Mouse (Mus musculus) cortical plate, adult 2 months (tissue): ENCODE measurements at regions not wholly inside any gene's neighbourhood (a gene's known extent, or its start where the extent isn't known, plus 50 kb on each side); places are given as distances from the start of the nearest gene placed in this dataset.

Experiments
- CTCF ChIP-seq: fragments of 200-500 bp; IDR thresholded peaks from 2 replicates; pipeline ENCODE4 v1.5.1; 2011; ENCODE audit warnings: mild to moderate bottlenecking, control low read depth, low read length; ENCODE audit not compliant: insufficient read depth; ENCODE audit errors: extremely low read depth
- POLR2A ChIP-seq: fragments of 200-500 bp; IDR thresholded peaks from 2 replicates; pipeline ENCODE4 v1.6.1; 2011; ENCODE audit warnings: mild to moderate bottlenecking, low read length, control low read depth; ENCODE audit not compliant: insufficient read depth; ENCODE audit errors: extremely low read depth

DNA sequence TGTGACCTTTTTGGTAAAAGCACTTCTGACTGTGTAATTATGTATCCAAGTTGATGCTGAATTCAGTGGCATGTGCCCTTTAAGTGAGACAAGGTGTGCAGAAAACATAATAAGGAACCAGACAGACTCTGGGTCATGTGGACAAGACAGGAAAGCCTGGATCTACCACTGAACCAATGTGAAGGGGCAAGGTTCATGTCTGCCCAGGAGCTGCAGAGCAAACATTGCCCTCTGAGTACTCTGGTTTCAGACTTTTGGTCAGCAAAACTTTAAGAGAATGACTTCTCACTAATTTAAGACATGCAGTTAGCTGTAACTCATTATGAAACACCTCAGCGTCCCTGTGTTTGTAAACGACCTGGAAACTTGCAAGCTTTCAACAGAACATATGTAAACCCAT is 68.3 kb upstream of the N6amt1 start:
- TF ChIP-seq CTCF (no peak), POLR2A (no peak)
